Mouse (Mus musculus): ENCODE data around the gene Wdfy3.

Wdfy3 gene

GRCm38 (mm10) chr5:101789770-101790169, 280.0 kb downstream of the Wdfy3 start:
- no peak for DNase-seq (ENCODE audit: extremely low spot score, low read depth, low spot score)

GRCm38 (mm10) chr5:101785921-101786614, 283.7 kb downstream of the Wdfy3 start:
- DNase-seq (ENCODE audit: extremely low spot score, low read depth, low spot score): no peak

GRCm38 (mm10) chr5:101784787-101785186, 284.9 kb downstream of the Wdfy3 start:
- DNase-seq (ENCODE audit: extremely low spot score, low read depth, low spot score): no peak

GRCm38 (mm10) chr5:101784328-101784727, 285.4 kb downstream of the Wdfy3 start:
- DNase-seq (ENCODE audit: extremely low spot score, low read depth, low spot score): no peak

Measured in hindlimb bud, embryonic 11.5 days (tissue).